Mouse (Mus musculus) kidney, embryonic 15.5 days (tissue): ENCODE measurements around the gene Grm2. TPM values are rescaled to one million over a fixed set of nuclear protein-coding genes. Genes with fewer than 3 reads are reported as not detected.
A peak's percentile ranks its signal among the peaks of the same experiment; 100 is the strongest.

ENCODE experiments used
- ATAC-seq: fragments of 200-750 bp; cut with Nextera tagmentation; replicated peaks from 2 replicates; pipeline ENCODE4 v1.8.0; 2017; ENCODE audit warnings: moderate TSS enrichment; ENCODE audit not compliant: low FRiP score
- H3K27ac ChIP-seq: fragments of 300-500 bp; sonication (generic); 2 replicates; pipeline ENCODE4 v1.5.1; 2015; ENCODE audit warnings: mild to moderate bottlenecking, inconsistent platforms
- H3K27me3 ChIP-seq: fragments of 300-500 bp; sonication (generic); 2 replicates; pipeline ENCODE4 v1.6.1; 2015; ENCODE audit warnings: inconsistent platforms
- H3K36me3 ChIP-seq: fragments of 300-500 bp; sonication (generic); 2 replicates; pipeline ENCODE4 v1.6.1; 2015; ENCODE audit warnings: inconsistent platforms
- H3K4me1 ChIP-seq: fragments of 300-500 bp; sonication (generic); 2 replicates; pipeline ENCODE4 v1.6.1; 2015; ENCODE audit warnings: inconsistent platforms
- H3K4me2 ChIP-seq: fragments of 300-500 bp; sonication (generic); 2 replicates; pipeline ENCODE4 v1.6.1; 2015; ENCODE audit warnings: moderate library complexity, mild to moderate bottlenecking, inconsistent platforms
- H3K4me3 ChIP-seq: fragments of 300-500 bp; sonication (generic); replicated peaks from 2 replicates; pipeline ENCODE4 v1.5.1; 2015; ENCODE audit warnings: mild to moderate bottlenecking, inconsistent platforms
- H3K9ac ChIP-seq: fragments of 300-500 bp; sonication (generic); 2 replicates; pipeline ENCODE4 v1.6.1; 2015; ENCODE audit warnings: mild to moderate bottlenecking, inconsistent platforms
- H3K9me3 ChIP-seq: fragments of 300-500 bp; sonication (generic); replicated peaks from 2 replicates; pipeline ENCODE4 v1.6.1; 2016; ENCODE audit warnings: inconsistent platforms
- WGBS: fragments of 180-500 bp; shearing (Covaris S2); methylation state at CpG from one replicate; pipeline ENCODE4 v1.1.7; 2015; ENCODE audit warnings: mixed read lengths; 5-methylcytosine and 5-hydroxymethylcytosine counted together
- polyA plus RNA-seq: library from polyadenylated mRNA; unstranded; fragments of >200 nt; fragmentation: Nextera tagmentation; extraction: Ambion mirVana; gene quantifications from 2 replicates; pipeline ENCODE4 v1.2.1, GENCODE M21; 2015

The Grm2 gene
- not detected in 2 replicates for polyA plus RNA-seq

DNA sequence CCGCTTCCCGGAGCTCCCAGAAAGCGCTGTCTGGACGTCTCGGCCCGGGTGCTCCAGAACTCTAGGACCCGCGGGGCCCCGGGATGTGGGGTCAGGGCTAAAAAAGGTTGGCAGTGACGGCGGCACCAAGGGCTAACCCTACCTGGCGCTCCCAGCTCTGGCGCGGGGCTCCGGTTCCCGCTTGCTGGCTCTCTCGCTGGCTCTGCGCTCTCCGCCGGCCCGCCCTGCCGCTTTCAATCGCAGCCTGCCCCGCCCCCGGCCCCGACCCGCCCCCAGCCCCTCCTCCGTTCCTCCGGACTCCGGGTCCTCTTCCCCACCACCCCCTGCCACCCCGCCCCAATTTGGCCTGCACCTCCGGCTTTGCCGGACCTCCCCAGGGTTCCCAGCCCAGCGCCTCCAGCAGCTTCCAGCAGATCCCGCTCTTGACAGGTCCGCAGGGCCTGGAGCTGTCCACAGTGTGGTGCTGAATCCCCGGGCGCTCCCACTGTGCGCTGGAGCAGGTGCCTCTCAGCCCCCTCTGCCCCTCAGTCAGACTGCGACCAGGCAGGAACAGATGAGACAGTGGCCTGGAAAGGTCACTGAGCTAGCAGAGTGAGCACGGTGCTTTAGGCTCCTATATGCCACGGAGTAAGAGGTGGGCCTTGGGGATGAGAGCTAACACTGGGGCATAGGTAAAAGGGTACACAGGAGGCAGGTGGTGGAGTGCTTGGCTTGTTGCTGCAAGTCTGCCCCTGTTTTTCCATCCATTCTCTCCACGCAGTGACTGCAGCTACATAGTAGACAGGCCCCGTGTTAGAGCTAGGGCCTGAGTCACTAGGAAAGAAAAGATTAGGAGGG, at the start of gene Grm2:
Gene Grm2, minus strand, starts transcription at position 199 of the 837 bp plus-strand sequence.
- Histone ChIP-seq H3K27ac (no peak within 1 kb of the TSS), H3K4me1 (peaks cover 8% of the 10 kb centered on the region), H3K27me3 (peaks cover 31% of the 10 kb centered on the region), H3K9me3 (no peaks in the 10 kb centered on the region), H3K36me3 (peaks cover 37% of the 10 kb centered on the region), H3K4me2 (peak within 1 kb of the TSS; percentile 68), H3K4me3 (peak within 1 kb of the TSS; percentile 33), H3K9ac (no peak within 1 kb of the TSS)
- peak; percentile 85 for ATAC-seq
- 1% methylated on average over 44 of the region's 44 CpGs for WGBS

DNA sequence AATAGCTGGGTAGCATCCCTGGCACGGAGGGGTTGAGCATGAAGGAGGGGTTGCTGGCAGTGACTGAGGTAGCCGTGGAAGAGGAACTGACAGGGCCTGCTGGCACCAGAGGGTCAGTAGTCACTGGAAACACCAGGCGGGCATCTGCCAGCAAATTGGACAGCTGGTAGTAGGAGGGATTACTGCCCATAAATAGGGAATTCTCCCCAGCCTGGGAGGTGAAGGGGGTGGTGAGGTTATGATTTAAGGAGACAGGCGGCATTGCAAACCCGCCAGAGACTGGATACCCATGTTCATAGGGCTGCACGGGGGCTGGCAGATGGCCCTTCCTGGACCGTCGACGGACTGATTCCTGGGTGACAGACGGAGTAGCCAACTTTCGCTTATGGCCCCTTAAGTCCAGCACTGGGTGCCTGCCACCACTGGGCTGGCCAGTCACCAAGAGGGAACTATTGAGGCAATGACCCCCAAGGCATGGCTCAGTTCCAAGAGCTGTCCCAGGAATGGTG, 37.1 kb upstream of the Grm2 start:
- Histone ChIP-seq H3K9me3 (no peaks in the 10 kb centered on the region), H3K9ac (no peak overlapping the region), H3K4me2 (no peak overlapping the region), H3K4me3 (no peak overlapping the region), H3K36me3 (peaks cover 63% of the 10 kb centered on the region), H3K27ac (no peak overlapping the region), H3K27me3 (no peaks in the 10 kb centered on the region), H3K4me1 (no peaks in the 10 kb centered on the region)
- ATAC-seq: no peak
- WGBS: 96% methylated on average over 11 of the region's 11 CpGs

DNA sequence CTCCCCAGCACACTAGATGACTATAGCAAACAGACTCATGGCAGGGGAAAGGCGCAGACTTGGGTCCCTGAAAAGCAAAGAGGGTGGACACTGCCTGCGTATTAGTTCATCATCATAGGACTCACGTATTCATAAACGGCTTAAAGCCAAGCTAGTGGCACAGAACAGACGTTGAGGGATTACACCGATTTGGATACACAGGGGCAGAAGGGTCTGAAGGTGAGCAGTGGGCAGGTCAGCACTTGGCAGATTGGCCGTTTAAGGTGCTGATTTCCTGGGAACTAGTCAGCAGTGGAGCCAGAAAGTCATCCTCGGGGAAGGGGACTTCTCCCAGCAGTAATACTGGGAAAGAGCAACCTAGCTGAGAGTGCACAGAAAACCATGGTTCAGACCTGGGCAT, 33.0 kb upstream of the Grm2 start:
- WGBS: 82% methylated on average over 8 of the region's 8 CpGs
- Histone ChIP-seq H3K4me3 (no peak overlapping the region), H3K9ac (no peak overlapping the region), H3K27ac (no peak overlapping the region), H3K27me3 (no peaks in the 10 kb centered on the region), H3K9me3 (no peaks in the 10 kb centered on the region), H3K4me2 (no peak overlapping the region), H3K36me3 (peaks cover 26% of the 10 kb centered on the region), H3K4me1 (peaks cover 27% of the 10 kb centered on the region)
- ATAC-seq: no peak

DNA sequence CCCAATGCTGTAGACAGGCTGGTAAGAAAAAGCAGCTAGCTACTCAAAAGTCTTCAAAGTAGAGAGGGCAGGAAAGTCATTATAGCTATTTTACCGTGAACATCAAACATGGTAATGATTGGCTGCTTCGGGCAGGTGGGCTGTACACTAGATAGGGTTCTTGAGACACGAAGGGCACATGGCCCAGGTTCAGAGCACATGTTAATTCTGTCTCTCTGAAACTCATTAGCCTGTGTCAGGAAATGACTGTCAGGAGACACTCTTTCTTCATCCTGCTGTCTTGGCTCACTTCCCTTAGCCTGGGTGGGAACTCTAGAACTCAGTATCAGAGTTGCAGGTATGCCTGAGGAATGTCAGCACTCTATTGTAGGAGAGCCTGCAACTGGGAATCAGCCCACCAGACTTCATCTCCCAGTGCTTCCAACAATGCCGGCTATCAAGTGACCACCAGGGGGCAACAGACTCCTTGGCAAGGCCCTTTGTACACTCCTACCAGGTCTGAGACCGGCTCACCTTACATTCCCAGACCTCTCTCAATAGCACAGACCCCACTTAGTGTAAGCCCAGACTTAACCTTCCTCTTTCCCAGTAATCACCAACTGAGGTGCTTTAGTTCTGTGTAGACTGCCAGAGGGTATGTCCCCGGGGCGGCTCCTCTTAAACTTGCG, 31.2 kb upstream of the Grm2 start:
- WGBS: 27% methylated on average over 8 of the region's 8 CpGs
- Histone ChIP-seq H3K4me2 (peak overlapping the region; percentile 51), H3K4me3 (peak overlapping the region; percentile 17), H3K36me3 (peaks cover 9% of the 10 kb centered on the region; the same call in 1 of the 2 replicates), H3K4me1 (peaks cover 27% of the 10 kb centered on the region), H3K27ac (0 out of 2 replicates have a peak overlapping the region, but pooled peaks have one; percentile 13), H3K27me3 (no peaks in the 10 kb centered on the region), H3K9ac (no peak overlapping the region), H3K9me3 (no peaks in the 10 kb centered on the region)
- ATAC-seq: peak; percentile 61

DNA sequence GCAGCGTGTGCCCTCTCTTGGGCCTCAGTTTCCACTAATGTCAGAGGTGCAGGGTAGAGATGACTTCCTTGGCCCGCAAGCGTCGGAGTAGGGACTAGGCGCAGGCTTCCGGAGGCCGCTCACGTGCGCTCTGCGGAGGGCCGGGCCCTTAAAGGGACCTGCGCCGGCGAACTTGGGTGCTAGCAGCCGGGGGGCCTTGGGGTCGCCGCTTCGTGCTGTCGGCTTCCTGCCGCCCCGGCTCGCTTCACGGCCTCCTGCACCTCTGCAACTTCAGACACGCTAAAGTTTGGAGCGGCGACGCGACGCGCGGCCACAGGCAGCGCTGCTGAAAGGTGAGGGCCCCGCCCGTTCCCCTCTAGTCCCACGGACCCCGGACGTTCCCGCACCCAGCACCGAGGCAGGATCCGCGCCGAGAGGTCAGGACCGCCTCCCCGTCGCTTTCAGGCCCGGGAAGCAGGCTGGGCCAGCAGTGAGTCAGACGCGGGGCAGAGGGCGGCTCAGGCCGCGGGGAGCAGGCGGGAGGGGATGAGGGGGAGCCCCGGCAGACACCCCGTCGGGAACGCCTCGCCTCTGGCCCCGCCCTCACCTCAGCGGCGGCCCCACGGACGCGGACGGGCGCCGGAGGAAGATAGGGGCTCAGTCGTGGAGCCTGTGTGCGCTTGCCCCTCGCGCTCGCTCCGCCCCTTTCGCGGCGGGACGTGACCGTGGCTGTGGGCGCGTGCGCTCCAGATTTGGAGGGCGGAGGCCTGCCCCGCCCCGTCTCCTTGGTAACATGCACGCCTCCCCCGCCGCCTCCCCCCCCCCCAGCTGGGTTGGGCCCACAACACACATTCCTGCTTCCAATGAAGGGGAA, 29.6 kb upstream of the Grm2 start, which contains the start of gene Tex264:
Gene Tex264, minus strand, starts transcription at position 679 of the 853 bp plus-strand sequence.
- H3K27ac ChIP-seq: peak within 1 kb of the TSS; percentile 93
- no peaks in the 10 kb centered on the region for H3K27me3 ChIP-seq
- H3K36me3 ChIP-seq: peaks cover 15% of the 10 kb centered on the region
- under 1% methylated on average over 83 of the region's 86 CpGs for WGBS
- H3K4me2 ChIP-seq: peak within 1 kb of the TSS; percentile 96
- peak; percentile 89 for ATAC-seq
- no peaks in the 10 kb centered on the region for H3K9me3 ChIP-seq
- H3K4me3 ChIP-seq: peak within 1 kb of the TSS; percentile 89
- peaks cover 27% of the 10 kb centered on the region for H3K4me1 ChIP-seq
- H3K9ac ChIP-seq: peak within 1 kb of the TSS; percentile 84

DNA sequence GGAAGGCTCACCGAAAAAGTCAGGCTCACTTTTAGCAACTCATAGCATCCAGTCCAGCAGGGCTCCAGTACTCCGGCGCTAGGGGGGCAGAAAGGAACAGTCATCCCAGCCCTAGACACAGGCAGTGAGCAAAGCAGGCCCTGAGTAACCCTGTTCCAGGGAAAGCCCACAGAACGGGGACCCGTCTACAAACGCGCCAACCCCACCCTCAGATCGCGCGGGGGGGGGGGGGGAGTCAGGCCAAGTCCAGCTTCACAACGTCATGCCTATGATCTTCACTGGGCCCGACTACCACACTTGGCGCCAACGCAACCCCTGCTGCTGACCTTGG, 29.0 kb upstream of the Grm2 start:
- H3K4me2 ChIP-seq: peak overlapping the region; percentile 96
- no peaks in the 10 kb centered on the region for H3K9me3 ChIP-seq
- ATAC-seq: peak; percentile 41
- 5% methylated on average over 14 of the region's 14 CpGs for WGBS
- H3K4me3 ChIP-seq: peak overlapping the region; percentile 89
- peak overlapping the region; percentile 93 for H3K27ac ChIP-seq
- H3K27me3 ChIP-seq: no peaks in the 10 kb centered on the region
- peaks cover 20% of the 10 kb centered on the region for H3K36me3 ChIP-seq
- H3K9ac ChIP-seq: peak overlapping the region; percentile 84
- peaks cover 27% of the 10 kb centered on the region for H3K4me1 ChIP-seq

DNA sequence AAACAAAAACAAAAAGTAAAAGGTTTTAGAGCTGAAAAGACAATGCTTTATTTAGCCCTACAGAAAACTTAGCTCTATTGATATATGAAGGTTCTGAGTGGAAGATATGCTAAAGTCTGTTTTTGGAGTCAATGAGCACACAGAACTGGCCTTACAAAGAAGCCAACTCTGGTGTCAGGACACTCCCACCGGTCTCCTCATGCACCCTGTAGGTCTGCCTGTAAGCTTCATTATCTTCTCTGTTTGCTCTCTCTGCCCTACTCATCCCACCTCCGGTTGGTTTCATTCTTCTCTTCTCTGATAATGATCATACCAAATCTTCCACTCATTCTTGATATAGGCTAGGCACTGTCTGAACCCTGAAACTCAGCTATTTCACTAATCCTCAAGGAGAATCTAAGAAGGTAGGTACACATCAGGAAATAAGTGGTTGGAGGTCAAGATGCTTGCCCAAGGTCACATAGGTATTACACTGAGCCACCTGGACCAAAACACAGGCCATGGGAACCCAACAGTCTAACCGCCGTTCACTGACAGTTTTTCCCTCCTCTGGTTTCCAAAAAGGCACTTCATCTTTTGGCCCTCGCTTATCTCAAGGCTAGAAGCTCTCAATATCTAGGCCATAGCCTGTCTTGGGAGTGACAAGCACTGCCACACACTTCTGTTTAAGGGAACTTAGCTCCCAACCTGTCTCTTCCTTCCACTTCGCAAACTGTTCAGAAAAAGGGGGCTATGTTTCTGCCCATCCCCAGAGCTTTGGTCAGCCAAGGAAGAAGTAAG, 28.4 kb upstream of the Grm2 start:
- Histone ChIP-seq H3K4me1 (peaks cover 27% of the 10 kb centered on the region), H3K36me3 (peaks cover 26% of the 10 kb centered on the region), H3K4me2 (peak overlapping the region; percentile 96), H3K9ac (peak overlapping the region; percentile 84), H3K27me3 (no peaks in the 10 kb centered on the region), H3K4me3 (peak overlapping the region; percentile 89), H3K9me3 (no peaks in the 10 kb centered on the region), H3K27ac (0 out of 2 replicates have a peak overlapping the region, but pooled peaks have one; percentile 93)
- ATAC-seq: no peak
- 77% methylated on average over 6 of the region's 6 CpGs for WGBS

DNA sequence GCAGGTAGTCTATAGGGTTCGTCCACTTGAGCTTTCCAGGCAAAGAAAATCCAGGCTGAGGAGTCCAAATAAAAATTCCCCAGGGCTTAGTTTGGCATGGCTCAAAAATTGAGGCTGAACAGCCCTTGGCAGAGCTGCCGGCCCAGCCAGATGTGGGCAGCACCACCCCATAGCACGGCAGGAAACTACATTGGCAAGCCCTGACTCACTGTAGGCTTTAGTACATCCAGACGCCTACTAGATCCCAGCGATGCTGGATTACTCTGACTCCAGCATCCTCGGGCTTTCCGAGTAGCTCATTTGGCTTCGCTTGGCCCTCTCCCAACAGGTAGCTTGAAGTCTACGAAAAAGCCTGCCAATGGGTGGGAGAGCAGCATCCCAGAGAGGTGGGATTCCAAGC, 25.1 kb upstream of the Grm2 start:
- H3K9me3 ChIP-seq: no peaks in the 10 kb centered on the region
- H3K27ac ChIP-seq: no peak overlapping the region
- H3K4me2 ChIP-seq: no peak overlapping the region
- no peak overlapping the region for H3K4me3 ChIP-seq
- no peak overlapping the region for H3K9ac ChIP-seq
- H3K4me1 ChIP-seq: peaks cover 13% of the 10 kb centered on the region
- ATAC-seq: no peak
- WGBS: 90% methylated on average over 9 of the region's 9 CpGs
- H3K27me3 ChIP-seq: no peaks in the 10 kb centered on the region
- peaks cover 44% of the 10 kb centered on the region for H3K36me3 ChIP-seq

DNA sequence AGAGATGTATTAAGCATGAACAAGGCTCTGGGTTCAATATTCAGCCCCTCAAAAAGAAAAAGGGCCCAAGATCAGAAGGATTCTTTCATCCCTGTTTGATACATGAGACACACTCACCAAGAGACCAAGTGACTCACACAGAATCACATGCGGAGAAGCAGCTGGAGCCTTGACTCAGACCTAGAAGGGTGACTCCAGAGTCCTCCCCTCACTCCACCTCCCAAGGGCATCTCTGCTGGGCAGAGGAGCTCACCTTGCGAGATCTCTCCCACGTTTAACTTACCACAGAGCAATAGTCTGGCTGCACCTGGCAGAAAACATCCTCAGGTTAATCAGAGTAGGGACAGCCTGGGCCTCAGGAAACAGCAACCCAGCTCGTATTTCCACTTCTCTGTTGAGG, 22.4 kb upstream of the Grm2 start:
- Histone ChIP-seq H3K4me2 (no peak overlapping the region), H3K9ac (no peak overlapping the region), H3K27ac (no peak overlapping the region), H3K4me1 (no peaks in the 10 kb centered on the region), H3K4me3 (no peak overlapping the region), H3K27me3 (no peaks in the 10 kb centered on the region), H3K9me3 (no peaks in the 10 kb centered on the region), H3K36me3 (peaks cover 54% of the 10 kb centered on the region)
- no peak for ATAC-seq
- WGBS: 66% methylated on average over 4 of the region's 4 CpGs

DNA sequence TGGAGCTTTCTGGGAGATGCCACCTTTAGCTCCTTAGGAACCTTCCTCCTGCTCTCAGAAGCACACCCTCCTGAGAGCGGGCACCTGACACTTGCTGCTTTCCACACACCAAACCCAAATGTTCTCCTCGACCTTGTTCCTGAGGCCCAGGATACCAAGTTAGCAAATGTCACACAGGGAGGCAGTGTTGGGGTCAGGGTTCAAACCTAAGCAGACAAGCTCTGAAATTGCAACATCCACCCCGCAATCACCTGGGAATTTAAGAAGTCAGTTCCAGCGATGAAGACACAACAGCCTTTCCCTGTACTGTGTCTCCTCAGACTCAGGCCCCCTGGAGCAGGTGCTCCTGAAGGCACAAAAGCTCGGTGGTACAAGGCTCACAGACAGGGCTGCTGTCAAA, 21.8 kb upstream of the Grm2 start:
- peaks cover 59% of the 10 kb centered on the region for H3K36me3 ChIP-seq
- 84% methylated on average over 5 of the region's 5 CpGs for WGBS

DNA sequence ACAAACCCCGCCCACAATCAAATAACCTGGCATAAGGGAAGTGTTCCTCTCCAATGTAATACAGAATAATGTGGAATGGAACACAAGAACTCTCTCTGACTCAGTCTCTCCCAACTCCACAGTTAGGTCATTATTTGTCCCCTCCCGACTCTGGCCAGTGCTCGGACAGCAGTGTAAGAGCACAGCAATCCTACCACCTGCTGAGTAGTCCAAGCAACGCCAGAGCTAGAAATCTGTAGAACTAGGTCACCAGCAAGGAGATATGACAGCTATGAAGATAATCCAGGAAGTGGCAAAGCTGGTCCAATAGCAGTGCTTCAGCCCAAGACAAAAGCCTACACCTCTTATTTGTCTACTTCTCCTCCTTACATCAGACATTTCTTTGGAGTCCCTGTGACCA, 20.7 kb upstream of the Grm2 start:
- H3K27ac ChIP-seq: no peak overlapping the region
- no peaks in the 10 kb centered on the region for H3K9me3 ChIP-seq
- no peaks in the 10 kb centered on the region for H3K27me3 ChIP-seq
- peaks cover 67% of the 10 kb centered on the region for H3K36me3 ChIP-seq
- no peak for ATAC-seq
- no peak overlapping the region for H3K4me3 ChIP-seq
- H3K9ac ChIP-seq: no peak overlapping the region
- no peak overlapping the region for H3K4me2 ChIP-seq
- H3K4me1 ChIP-seq: no peaks in the 10 kb centered on the region
- 88% methylated on average over 4 of the region's 4 CpGs for WGBS

More for the DNA sequence above, 21.8 kb upstream of the Grm2 start:
- Histone ChIP-seq H3K9ac (no peak overlapping the region), H3K9me3 (no peaks in the 10 kb centered on the region), H3K4me3 (no peak overlapping the region), H3K4me2 (no peak overlapping the region), H3K27ac (no peak overlapping the region), H3K27me3 (no peaks in the 10 kb centered on the region), H3K4me1 (no peaks in the 10 kb centered on the region)
- ATAC-seq: no peak
